Mouse (Mus musculus) neural tube, embryonic 15.5 days (tissue): ENCODE measurements at regions not wholly inside any gene's neighbourhood (a gene's known extent, or its start where the extent isn't known, plus 50 kb on each side); places are given as distances from the start of the nearest gene placed in this dataset.
"Not testable (repeated sequence)": the region's sequence is repeated elsewhere in the genome, so short reads cannot be mapped to it uniquely, and the experiment has no call there.

Experiments used
- ATAC-seq: fragments of 200-750 bp; cut with Nextera tagmentation; 2 replicates; pipeline ENCODE4 v1.8.0; 2017; ENCODE audit warnings: mild to moderate bottlenecking, moderate TSS enrichment, moderate library complexity; ENCODE audit not compliant: low FRiP score
- H3K27ac ChIP-seq: fragments of 300-500 bp; sonication (generic); replicated peaks from 2 replicates; pipeline ENCODE4 v1.5.1; 2015; ENCODE audit warnings: mild to moderate bottlenecking, inconsistent platforms
- H3K27me3 ChIP-seq: fragments of 300-500 bp; sonication (generic); replicated peaks from 2 replicates; pipeline ENCODE4 v1.6.1; 2015; ENCODE audit warnings: inconsistent platforms
- H3K36me3 ChIP-seq: fragments of 300-500 bp; sonication (generic); 2 replicates; pipeline ENCODE4 v1.6.1; 2015; ENCODE audit warnings: inconsistent platforms
- H3K4me1 ChIP-seq: fragments of 300-500 bp; sonication (generic); 2 replicates; pipeline ENCODE4 v1.6.1; 2015; ENCODE audit warnings: inconsistent platforms
- H3K4me2 ChIP-seq: fragments of 300-500 bp; sonication (generic); 2 replicates; pipeline ENCODE4 v1.6.1; 2015; ENCODE audit warnings: inconsistent platforms, mild to moderate bottlenecking, moderate library complexity
- H3K4me3 ChIP-seq: fragments of 300-500 bp; sonication (generic); replicated peaks from 2 replicates; pipeline ENCODE4 v1.5.1; 2015; ENCODE audit warnings: mild to moderate bottlenecking, inconsistent platforms
- H3K9ac ChIP-seq: fragments of 300-500 bp; sonication (generic); replicated peaks from 2 replicates; pipeline ENCODE4 v1.6.1; 2015; ENCODE audit warnings: mild to moderate bottlenecking, inconsistent platforms
- H3K9me3 ChIP-seq: fragments of 300-500 bp; sonication (generic); replicated peaks from 2 replicates; pipeline ENCODE4 v1.6.1; 2016; ENCODE audit warnings: inconsistent platforms
- WGBS: fragments of 180-500 bp; shearing (Covaris S2); methylation state at CpG from one replicate; pipeline ENCODE4 v1.1.7; 2015; ENCODE audit warnings: mixed read lengths; 5-methylcytosine and 5-hydroxymethylcytosine counted together

DNA sequence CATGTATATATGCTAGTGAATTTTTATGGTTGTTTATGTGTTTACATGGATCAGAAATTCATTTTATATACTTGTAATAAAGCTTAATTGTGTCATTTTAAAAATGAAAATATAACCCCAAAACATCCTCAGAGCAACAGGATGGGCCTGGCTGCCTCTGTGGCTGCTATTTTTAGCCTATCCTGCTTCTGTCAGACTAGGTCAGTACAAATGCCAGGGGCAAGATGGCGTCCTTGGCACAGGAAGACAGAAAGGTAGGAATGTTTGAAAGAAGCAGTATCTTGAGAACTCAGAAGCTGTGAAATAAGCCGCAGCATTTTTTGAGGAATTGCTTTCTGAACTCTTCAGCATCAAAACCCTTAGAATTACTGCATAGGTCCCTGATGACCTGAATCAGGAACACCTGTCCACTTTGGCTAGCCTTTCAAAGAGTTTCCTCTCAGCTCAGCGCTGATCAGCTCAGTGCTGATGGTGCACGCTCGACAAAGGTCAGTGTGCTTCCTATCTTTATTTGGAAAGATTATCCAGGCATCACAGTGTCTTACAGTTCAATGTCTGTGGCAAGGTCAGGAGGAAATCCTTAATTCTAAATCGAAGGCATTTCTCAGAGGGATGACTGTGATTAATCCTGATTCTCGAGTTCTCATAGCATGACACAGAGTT lies 154.9 kb downstream of the Car2 start:
- no peak overlapping the region for H3K4me3 ChIP-seq
- no peaks in the 10 kb centered on the region for H3K36me3 ChIP-seq
- no peaks in the 10 kb centered on the region for H3K27me3 ChIP-seq
- H3K4me2 ChIP-seq: no peak overlapping the region
- ATAC-seq: no peak
- H3K4me1 ChIP-seq: no peaks in the 10 kb centered on the region
- H3K9ac ChIP-seq: no peak overlapping the region
- 86% methylated on average over 7 of the region's 7 CpGs for WGBS
- H3K9me3 ChIP-seq: no peaks in the 10 kb centered on the region
- H3K27ac ChIP-seq: no peak overlapping the region

- Histone ChIP-seq H3K4me2 (no peak overlapping the region), H3K4me3 (no peak overlapping the region), H3K27ac (no peak overlapping the region), H3K9ac (no peak overlapping the region), H3K9me3 (no peaks in the 10 kb centered on the region), H3K36me3 (no peaks in the 10 kb centered on the region), H3K27me3 (no peaks in the 10 kb centered on the region), H3K4me1 (no peaks in the 10 kb centered on the region)
- WGBS: 74% methylated on average over 3 of the region's 3 CpGs
- ATAC-seq: no peak
Observed at GRCm38 (mm10) chr3:15053968-15054367, 167.9 kb downstream of the Car2 start.

- not testable (repeated sequence) for H3K4me3 ChIP-seq, H3K27me3 ChIP-seq, ATAC-seq, H3K4me2 ChIP-seq, H3K4me1 ChIP-seq, H3K36me3 ChIP-seq, H3K27ac ChIP-seq, H3K9ac ChIP-seq, H3K9me3 ChIP-seq
- 93% methylated on average over 8 of the region's 8 CpGs for WGBS
Observed at GRCm38 (mm10) chr3:15055516-15056256, 169.6 kb downstream of the Car2 start.

DNA sequence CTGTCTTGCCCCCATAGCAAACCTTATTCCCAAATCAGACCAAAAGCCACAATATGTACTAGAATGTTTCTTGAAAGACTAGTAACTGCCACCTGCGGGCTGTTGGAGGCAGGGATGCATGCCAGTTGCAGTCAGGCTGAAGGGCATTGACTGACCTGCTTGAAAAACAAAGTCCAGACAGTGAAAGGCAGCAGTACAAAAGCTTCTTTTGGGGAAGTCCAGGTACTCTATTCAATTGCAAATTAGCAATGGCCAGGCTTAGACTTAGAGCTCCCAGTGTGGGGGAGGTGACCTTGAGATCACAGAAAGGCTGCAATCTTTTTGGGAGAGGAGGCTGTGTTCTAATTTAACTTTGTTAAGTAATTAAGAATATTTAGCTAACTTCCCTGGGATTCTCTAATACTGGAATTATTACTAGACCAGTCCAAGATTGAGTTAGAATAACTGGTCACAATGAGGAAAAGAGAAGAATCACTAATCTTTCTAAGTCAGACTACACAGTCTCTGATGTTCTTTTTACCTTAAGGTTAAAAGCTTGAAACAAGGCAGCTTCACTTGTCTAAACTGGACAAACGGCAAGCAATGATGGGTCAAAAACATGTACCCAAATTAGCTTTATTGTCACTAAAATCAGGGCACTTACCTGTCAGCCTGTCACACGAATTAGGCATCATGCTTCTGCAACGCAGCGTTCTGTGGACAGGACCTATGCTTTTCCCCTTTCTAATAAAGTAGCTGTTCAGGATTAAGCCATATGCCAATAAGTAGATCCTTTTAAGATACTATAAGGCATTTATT lies 170.9 kb downstream of the Car2 start:
- 83% methylated on average over 5 of the region's 5 CpGs for WGBS
- not testable (repeated sequence) for H3K4me3 ChIP-seq, H3K27ac ChIP-seq, H3K36me3 ChIP-seq, H3K9ac ChIP-seq, H3K4me1 ChIP-seq, H3K9me3 ChIP-seq, H3K27me3 ChIP-seq, ATAC-seq, H3K4me2 ChIP-seq

DNA sequence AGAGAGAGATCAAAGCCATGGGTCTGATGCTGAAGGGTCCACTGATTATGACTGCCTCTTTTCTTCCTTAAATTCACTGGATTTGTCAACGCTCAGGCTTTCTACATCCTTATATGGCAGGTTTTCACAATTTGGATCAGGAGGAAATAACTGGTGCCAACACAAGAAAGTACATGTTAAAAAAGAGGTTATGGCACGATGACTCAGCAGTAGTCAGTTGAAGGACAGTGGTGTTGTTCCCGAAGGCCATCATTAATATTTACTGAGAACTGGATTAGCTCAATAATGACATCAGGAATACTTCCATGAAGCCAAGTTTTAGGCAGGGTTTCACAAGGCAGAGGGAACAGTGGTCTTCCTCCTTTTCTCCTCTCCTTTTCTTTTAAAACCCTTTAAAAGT lies 179.6 kb downstream of the Car2 start:
- Histone ChIP-seq H3K9me3 (no peaks in the 10 kb centered on the region), H3K9ac (no peak overlapping the region), H3K27me3 (no peaks in the 10 kb centered on the region), H3K4me2 (no peak overlapping the region), H3K4me1 (no peaks in the 10 kb centered on the region), H3K4me3 (no peak overlapping the region), H3K27ac (no peak overlapping the region), H3K36me3 (no peaks in the 10 kb centered on the region)
- no peak for ATAC-seq
- WGBS: 93% methylated on average over 3 of the region's 3 CpGs

DNA sequence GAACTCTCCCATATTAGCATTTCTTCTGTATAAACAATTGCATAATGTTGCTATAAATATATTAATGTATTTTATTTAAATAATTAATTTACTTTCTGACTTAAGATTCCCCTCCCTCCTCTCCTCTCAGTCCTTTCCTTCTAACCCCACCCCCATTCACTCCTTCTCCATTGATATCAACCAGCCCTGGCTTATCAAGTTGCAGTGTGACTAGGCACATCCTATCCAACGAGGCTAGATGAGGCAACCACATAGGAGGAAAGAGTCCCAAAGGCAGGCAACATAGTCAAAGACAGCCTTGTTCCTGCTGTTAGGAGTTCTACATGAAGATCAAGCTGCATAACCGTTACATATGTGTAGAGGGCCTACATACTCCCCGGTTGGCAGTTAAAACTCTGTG lies 182.2 kb downstream of the Car2 start:
- no peaks in the 10 kb centered on the region for H3K36me3 ChIP-seq
- no peak overlapping the region for H3K4me3 ChIP-seq
- no peaks in the 10 kb centered on the region for H3K4me1 ChIP-seq
- ATAC-seq: no peak
- no peaks in the 10 kb centered on the region for H3K27me3 ChIP-seq
- no peak overlapping the region for H3K4me2 ChIP-seq
- H3K9me3 ChIP-seq: no peaks in the 10 kb centered on the region
- H3K9ac ChIP-seq: no peak overlapping the region
- WGBS: 88% methylated on average over 3 of the region's 3 CpGs
- no peak overlapping the region for H3K27ac ChIP-seq

DNA sequence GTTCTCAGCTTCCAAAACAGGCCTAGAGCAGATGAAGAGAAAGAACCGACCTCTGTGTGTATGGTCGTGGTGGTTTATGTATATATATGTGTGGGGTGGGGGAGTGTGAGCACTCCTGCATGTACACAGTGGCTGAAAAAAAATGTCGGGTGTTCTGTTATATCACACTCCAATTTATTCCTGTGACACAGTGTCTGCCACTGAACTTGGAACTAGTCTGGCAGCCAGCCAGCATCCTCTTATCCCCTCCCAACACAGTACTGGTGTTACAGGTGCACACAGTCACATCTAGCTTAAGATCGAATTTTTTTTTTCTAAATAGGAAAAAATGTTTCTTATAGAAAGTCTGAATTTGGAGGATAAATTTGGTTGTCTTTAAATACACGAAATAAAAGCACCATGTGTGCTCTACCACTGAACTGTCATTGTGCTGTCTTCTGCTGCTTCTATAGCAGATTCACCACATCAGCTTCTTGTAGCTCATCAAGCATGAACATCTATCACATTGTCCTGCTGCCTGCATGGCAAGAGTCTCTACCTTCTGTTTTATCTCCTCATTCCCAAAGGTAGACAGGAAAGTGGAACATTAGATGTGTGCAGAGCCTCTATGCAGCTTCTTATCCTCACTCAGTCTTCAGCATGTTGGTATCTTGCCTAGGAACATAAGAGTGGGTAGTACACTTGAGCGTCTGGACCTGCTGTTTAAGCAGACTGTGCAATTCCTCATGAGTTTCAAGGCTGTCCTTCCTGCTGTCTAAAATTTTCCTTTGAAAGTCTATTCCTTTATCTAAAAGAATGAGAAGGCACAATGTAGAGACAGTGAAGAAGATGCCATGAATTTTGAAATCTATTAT lies 185.2 kb downstream of the Car2 start:
- Histone ChIP-seq H3K27ac (no peak overlapping the region), H3K9me3 (no peaks in the 10 kb centered on the region), H3K9ac (no peak overlapping the region), H3K4me1 (no peaks in the 10 kb centered on the region), H3K36me3 (no peaks in the 10 kb centered on the region), H3K27me3 (no peaks in the 10 kb centered on the region), H3K4me3 (no peak overlapping the region), H3K4me2 (no peak overlapping the region)
- 81% methylated on average over 6 of the region's 6 CpGs for WGBS
- ATAC-seq: no peak

DNA sequence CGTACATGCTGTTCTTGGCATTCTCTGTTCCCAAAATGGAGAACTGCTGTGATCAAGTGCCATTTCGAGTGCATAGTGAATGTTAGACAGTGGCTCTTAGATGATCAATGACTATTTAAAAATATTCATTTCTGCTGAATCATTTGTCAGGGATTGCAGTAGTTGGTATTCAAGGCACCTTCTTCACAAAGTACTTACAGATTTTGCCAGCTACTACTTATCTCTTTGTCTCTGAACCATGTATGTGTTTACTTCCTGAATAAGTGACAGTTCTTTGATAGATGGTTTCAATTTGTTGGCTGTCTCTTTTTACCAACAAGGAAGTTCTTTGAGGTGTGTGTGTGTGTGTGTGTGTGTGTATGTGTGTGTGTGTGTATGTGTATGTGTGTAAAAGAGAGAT lies 187.3 kb downstream of the Car2 start:
- no peak overlapping the region for H3K4me3 ChIP-seq
- H3K27me3 ChIP-seq: no peaks in the 10 kb centered on the region
- no peak overlapping the region for H3K4me2 ChIP-seq
- no peaks in the 10 kb centered on the region for H3K4me1 ChIP-seq
- WGBS: 85% methylated on average over 2 of the region's 2 CpGs
- no peaks in the 10 kb centered on the region for H3K36me3 ChIP-seq
- H3K9me3 ChIP-seq: no peaks in the 10 kb centered on the region
- no peak for ATAC-seq
- no peak overlapping the region for H3K9ac ChIP-seq
- H3K27ac ChIP-seq: no peak overlapping the region

- no peak overlapping the region for H3K27ac ChIP-seq
- 45% methylated on average over 1 of the region's 1 CpGs for WGBS
- H3K4me3 ChIP-seq: no peak overlapping the region
- H3K4me1 ChIP-seq: no peaks in the 10 kb centered on the region
- no peak overlapping the region for H3K9ac ChIP-seq
- no peaks in the 10 kb centered on the region for H3K9me3 ChIP-seq
- no peaks in the 10 kb centered on the region for H3K27me3 ChIP-seq
- no peak overlapping the region for H3K4me2 ChIP-seq
- ATAC-seq: no peak
- H3K36me3 ChIP-seq: no peaks in the 10 kb centered on the region
Observed at GRCm38 (mm10) chr3:15073847-15074246, 187.8 kb downstream of the Car2 start.

- H3K27me3 ChIP-seq: no peaks in the 10 kb centered on the region
- no peaks in the 10 kb centered on the region for H3K4me1 ChIP-seq
- H3K9ac ChIP-seq: no peak overlapping the region
- ATAC-seq: no peak
- H3K27ac ChIP-seq: no peak overlapping the region
- no peaks in the 10 kb centered on the region for H3K36me3 ChIP-seq
- no peak overlapping the region for H3K4me3 ChIP-seq
- H3K9me3 ChIP-seq: no peaks in the 10 kb centered on the region
- H3K4me2 ChIP-seq: no peak overlapping the region
Observed at GRCm38 (mm10) chr3:15074949-15075348, 188.9 kb downstream of the Car2 start.

DNA sequence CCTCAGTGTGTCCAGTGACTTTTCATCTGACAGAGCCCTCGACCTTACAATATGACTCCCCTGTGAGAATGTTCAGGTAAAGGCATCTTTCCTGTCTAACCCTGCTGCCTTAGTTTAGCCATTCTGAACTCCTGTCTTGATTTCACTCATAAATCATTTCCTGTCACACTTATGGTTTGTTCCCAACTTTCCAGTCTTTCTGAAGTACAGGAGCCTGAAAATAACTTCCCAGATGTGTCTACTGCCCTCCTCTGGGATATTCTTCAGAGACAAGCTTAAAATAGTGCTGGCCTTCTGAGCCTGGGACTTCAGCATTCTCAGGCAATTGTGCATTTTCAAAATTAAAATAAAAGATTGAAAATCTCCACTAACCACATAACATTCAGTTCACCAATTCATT lies 204.1 kb downstream of the Car2 start:
- H3K4me1 ChIP-seq: no peaks in the 10 kb centered on the region
- no peaks in the 10 kb centered on the region for H3K36me3 ChIP-seq
- no peak overlapping the region for H3K4me3 ChIP-seq
- H3K4me2 ChIP-seq: no peak overlapping the region
- no peak overlapping the region for H3K9ac ChIP-seq
- H3K27me3 ChIP-seq: no peaks in the 10 kb centered on the region
- no peak overlapping the region for H3K27ac ChIP-seq
- no peak for ATAC-seq
- no peaks in the 10 kb centered on the region for H3K9me3 ChIP-seq
- WGBS: 73% methylated on average over 1 of the region's 1 CpGs
